ENCODE assay signal across 12 mouse cellular contexts in the genomic region with DNA sequence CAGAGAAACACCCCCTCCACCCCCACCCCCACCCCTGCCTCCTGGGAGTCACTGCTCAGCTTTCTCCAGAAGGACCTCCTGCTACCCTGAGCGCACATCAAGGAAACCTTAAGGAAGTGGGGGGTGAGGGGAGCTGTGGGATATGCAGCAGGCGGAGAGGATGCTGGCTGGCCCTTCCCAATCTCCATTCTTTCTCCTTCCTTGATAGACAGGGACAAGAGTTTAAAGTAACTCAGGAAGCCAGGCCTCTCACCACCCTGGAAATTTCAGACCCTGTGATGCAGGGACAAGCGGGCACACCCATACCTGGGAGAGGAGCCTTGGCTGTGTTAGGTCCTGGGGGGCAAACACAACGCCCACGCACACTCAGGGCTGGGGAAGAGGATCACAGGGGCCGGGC. TPM values are rescaled to one million over a fixed set of nuclear protein-coding genes. Genes with fewer than 3 reads are reported as not detected.
DNase-seq lines count a peak whose midpoint lies in the region; ATAC-seq and TF ChIP-seq lines count a peak whose summit lies in the region.
"Had no signal": no experiment of that assay in that cellular context is flagged by ENCODE, and none has a peak within 500 bp of the region (broad histone marks: within the 10 kb centered on the region; RNA-seq: fewer than 3 reads in every experiment).

No protein-coding gene starts in this region.

- TF ChIP-seq EP300 in heart, adult 2 months (IDR thresholded peaks at IDR 0.05; ENCODE audit: insufficient read depth, low read depth, low read length) = peak; percentile 54; the same call in 1 of the 2 replicates
- TF ChIP-seq EP300 in lung, postnatal 0 days (IDR thresholded peaks at IDR 0.05) = no peak

- TF ChIP-seq POLR2A in heart, adult 2 months (IDR thresholded peaks at IDR 0.05; ENCODE audit: insufficient read depth, low read depth, low read length) = 0 out of 2 replicates have a peak, but pooled peaks have one; percentile 17
- no peak for TF ChIP-seq POLR2A in cerebellum, adult 2 months (IDR thresholded peaks at IDR 0.05; ENCODE audit: borderline replicate concordance, insufficient read depth, low read length)

- no peak overlapping the region for H3K4me2 ChIP-seq in embryonic facial prominence, embryonic 13.5 days
- H3K4me2 ChIP-seq in hindbrain, embryonic 16.5 days (ENCODE audit: low read length) = no peak overlapping the region
- no peak overlapping the region for H3K4me2 ChIP-seq in lung, postnatal 0 days (replicated peaks; ENCODE audit: low read depth, low read length)

- H3K4me3 ChIP-seq in heart, adult 2 months = no peak overlapping the region
- no peak overlapping the region for H3K4me3 ChIP-seq in embryonic facial prominence, embryonic 13.5 days
- no peak overlapping the region for H3K4me3 ChIP-seq in hindbrain, embryonic 16.5 days (ENCODE audit: low read length)
- H3K4me3 ChIP-seq in lung, postnatal 0 days (ENCODE audit: low read depth, low read length) = no peak overlapping the region
- no peak overlapping the region for H3K4me3 ChIP-seq in cerebellum, adult 2 months (replicated peaks; ENCODE audit: insufficient read depth, low read depth, low read length)

- peak overlapping the region; percentile 98 for H3K27ac ChIP-seq in heart, adult 2 months
- H3K27ac ChIP-seq in embryonic facial prominence, embryonic 13.5 days = peak overlapping the region; percentile 28; the same call in 1 of the 2 replicates
- H3K27ac ChIP-seq in hindbrain, embryonic 16.5 days (ENCODE audit: low read depth, low read length) = no peak overlapping the region; the same call in 1 of the 2 replicates
- H3K27ac ChIP-seq in lung, postnatal 0 days (ENCODE audit: low read length) = peak overlapping the region; percentile 87
- H3K27ac ChIP-seq in cerebellum, adult 2 months (ENCODE audit: insufficient read depth, low read length) = no peak overlapping the region

- no peaks in the 10 kb centered on the region for H3K9me3 ChIP-seq in embryonic facial prominence, embryonic 13.5 days
- H3K9me3 ChIP-seq in hindbrain, embryonic 16.5 days (ENCODE audit: control insufficient read depth, low read length) = no peaks in the 10 kb centered on the region
- H3K9me3 ChIP-seq in lung, postnatal 0 days (ENCODE audit: low read length) = no peaks in the 10 kb centered on the region

- WGBS in heart, adult 2 months = 39% methylated on average over 6 of the region's 6 CpGs
- WGBS in embryonic facial prominence, embryonic 13.5 days = 80% methylated on average over 6 of the region's 6 CpGs
- WGBS in hindbrain, embryonic 16.5 days = 75% methylated on average over 6 of the region's 6 CpGs
- 61% methylated on average over 6 of the region's 6 CpGs for WGBS in lung, postnatal 0 days
- WGBS in cerebellum, adult 2 months = 84% methylated on average over 6 of the region's 6 CpGs

- peaks cover 2% of the 10 kb centered on the region for H3K36me3 ChIP-seq in heart, adult 2 months (ENCODE audit: control insufficient read depth, insufficient read depth, low read length)
- no peaks in the 10 kb centered on the region for H3K36me3 ChIP-seq in embryonic facial prominence, embryonic 13.5 days
- no peaks in the 10 kb centered on the region for H3K36me3 ChIP-seq in hindbrain, embryonic 16.5 days (ENCODE audit: control insufficient read depth, insufficient read depth, low read length)
- H3K36me3 ChIP-seq in lung, postnatal 0 days (ENCODE audit: insufficient read depth, low read length) = no peaks in the 10 kb centered on the region

- TF ChIP-seq CTCF in heart, adult 2 months (IDR thresholded peaks at IDR 0.05) = no peak
- TF ChIP-seq CTCF in lung, postnatal 0 days (IDR thresholded peaks at IDR 0.05) = no peak
- no peak for TF ChIP-seq CTCF in cerebellum, adult 2 months (IDR thresholded peaks at IDR 0.05; ENCODE audit: borderline replicate concordance, insufficient read depth, low read depth, low read length)

- 0 out of 2 replicates have a peak overlapping the region, but pooled peaks have one; percentile 11 for H3K9ac ChIP-seq in heart, adult 2 months (ENCODE audit: low read depth, low read length)
- no peak overlapping the region for H3K9ac ChIP-seq in embryonic facial prominence, embryonic 13.5 days
- H3K9ac ChIP-seq in hindbrain, embryonic 16.5 days (ENCODE audit: low read depth, low read length) = 0 out of 2 replicates have a peak overlapping the region, but pooled peaks have one; percentile 3
- H3K9ac ChIP-seq in lung, postnatal 0 days (replicated peaks; ENCODE audit: low read depth) = no peak overlapping the region

- H3K4me1 ChIP-seq in heart, adult 2 months (ENCODE audit: control insufficient read depth, insufficient read depth, low read length) = peaks cover 50% of the 10 kb centered on the region
- H3K4me1 ChIP-seq in embryonic facial prominence, embryonic 13.5 days = peaks cover 25% of the 10 kb centered on the region
- H3K4me1 ChIP-seq in hindbrain, embryonic 16.5 days (ENCODE audit: control insufficient read depth, insufficient read depth, low read depth, low read length) = peaks cover 4% of the 10 kb centered on the region
- peaks cover 8% of the 10 kb centered on the region; the same call in 1 of the 2 replicates for H3K4me1 ChIP-seq in lung, postnatal 0 days (ENCODE audit: insufficient read depth, low read depth, low read length)
- peaks cover 8% of the 10 kb centered on the region for H3K4me1 ChIP-seq in cerebellum, adult 2 months (ENCODE audit: control insufficient read depth, insufficient read depth, low read length)

- intact Hi-C loops in heart, adult 2 months (cut with DNase I) = loop anchor here (1.0 to 2.0 kb wide), 2 partner anchors 30 to 78 kb away; no protein-coding TSS in a partner anchor
- intact Hi-C loops in heart, postnatal 25 days (cut with DNase I) = no loop called here

- H3K27me3 ChIP-seq in heart, adult 2 months (ENCODE audit: control insufficient read depth, insufficient read depth, low read length) = no peaks in the 10 kb centered on the region
- H3K27me3 ChIP-seq in embryonic facial prominence, embryonic 13.5 days = no peaks in the 10 kb centered on the region
- no peaks in the 10 kb centered on the region for H3K27me3 ChIP-seq in hindbrain, embryonic 16.5 days (replicated peaks; ENCODE audit: control insufficient read depth, insufficient read depth, low read length)
- H3K27me3 ChIP-seq in lung, postnatal 0 days (replicated peaks; ENCODE audit: insufficient read depth, low read length) = no peaks in the 10 kb centered on the region
- no peaks in the 10 kb centered on the region for H3K27me3 ChIP-seq in cerebellum, adult 2 months (ENCODE audit: control insufficient read depth, insufficient read depth, low read length)

- no peak for ATAC-seq in embryonic facial prominence, embryonic 13.5 days (ENCODE audit: insufficient number of reproducible peaks, insufficient read depth, low FRiP score, low TSS enrichment, low read depth)
- no peak for ATAC-seq in hindbrain, embryonic 16.5 days
- ATAC-seq in lung, postnatal 0 days = peak; percentile 47

- no peaks in the 10 kb centered on the region for H3K79me2 ChIP-seq in heart, adult 2 months (replicated peaks; ENCODE audit: control insufficient read depth, insufficient read depth, low read length)

- peak; percentile 46 to 56 for DNase-seq in heart, adult 2 months
- DNase-seq in heart, postnatal 25 days (ENCODE audit: low spot score) = no peak
- DNase-seq in lung, postnatal 0 days (ENCODE audit: low spot score) = peak; percentile 62
- DNase-seq in cerebellum, postnatal 14 days = no peak
- DNase-seq in thymus, postnatal 25 days = no peak
- no peak for DNase-seq in cerebellum, adult 2 months
- DNase-seq: layer of hippocampus, adult 9-11 months had no signal

RNA-seq across cellular contexts. Expression of a gene that starts 10.7 kb away (rescaled TPM):
- 10 to 100 TPM; 19.2 to 21.4 TPM for total RNA-seq in heart, adult 2 months (2021)
- polyA plus RNA-seq in heart, adult 2 months (2012; rRNA removed) = 18.0 and 24.5 TPM in 2 replicates
- 10 to 100 TPM; 21.3 to 26.1 TPM for total RNA-seq in heart, postnatal 25 days (2021)
- polyA plus RNA-seq in embryonic facial prominence, embryonic 13.5 days (2015; fragmentation: Nextera tagmentation; extraction: Ambion mirVana) = 8.6 and 10.2 TPM in 2 replicates
- 4.3 and 4.8 TPM in 2 replicates for polyA plus RNA-seq in hindbrain, embryonic 16.5 days (2015; fragmentation: Nextera tagmentation; extraction: Ambion mirVana)
- polyA plus RNA-seq in lung, postnatal 0 days (2015; fragmentation: Nextera tagmentation; extraction: Ambion mirVana) = 6.3 and 6.9 TPM in 2 replicates
- polyA plus RNA-seq in cerebellum, adult 2 months (2012; rRNA removed) = 4.9 and 5.2 TPM in 2 replicates

RNA-seq across cellular contexts. Expression of a gene that starts 16.4 kb away (rescaled TPM):
- not detected for total RNA-seq in heart, adult 2 months (2021)
- not detected in 2 replicates for polyA plus RNA-seq in heart, adult 2 months (2012; rRNA removed)
- not detected for total RNA-seq in heart, postnatal 25 days (2021)
- 0.61 TPM in 1 of 2 replicates, not detected in the other for polyA plus RNA-seq in embryonic facial prominence, embryonic 13.5 days (2015; fragmentation: Nextera tagmentation; extraction: Ambion mirVana)
- not detected in 2 replicates for polyA plus RNA-seq in hindbrain, embryonic 16.5 days (2015; fragmentation: Nextera tagmentation; extraction: Ambion mirVana)
- polyA plus RNA-seq in lung, postnatal 0 days (2015; fragmentation: Nextera tagmentation; extraction: Ambion mirVana) = not detected in 2 replicates
- polyA plus RNA-seq in cerebellum, adult 2 months (2012; rRNA removed) = 0.10 and 0.18 TPM in 2 replicates
- total RNA-seq: adrenal gland, adult 18-20 months; neutrophil, adult 5-6 weeks had no signal
- polyA plus RNA-seq: thymus, postnatal 0 days had no signal

Comparison
In these comparisons a context has a peak if more than half of its experiments do, and no peak if none do; other contexts are left out.
1. DNase-seq: peak in heart, adult 2 months (2 of 2) and lung, postnatal 0 days (single experiment); none in heart, postnatal 25 days (single experiment), cerebellum, postnatal 14 days (0 of 2), thymus, postnatal 25 days (single experiment) and cerebellum, adult 2 months (0 of 2).
2. H3K27ac ChIP-seq: peak in heart, adult 2 months (single experiment), embryonic facial prominence, embryonic 13.5 days (single experiment) and lung, postnatal 0 days (single experiment); none in hindbrain, embryonic 16.5 days (single experiment) and cerebellum, adult 2 months (single experiment).
3. H3K9ac ChIP-seq: peak in heart, adult 2 months (single experiment) and hindbrain, embryonic 16.5 days (single experiment); none in embryonic facial prominence, embryonic 13.5 days (single experiment) and lung, postnatal 0 days (single experiment).